Mouse (Mus musculus) left cerebral cortex, adult 2 months (tissue): ENCODE data around the gene Egflam. TPM values are rescaled to one million over a fixed set of nuclear protein-coding genes. Genes with fewer than 3 reads are reported as not detected.

ENCODE experiments used
- DNase-seq, 2 experiments: peaks; one replicate each; pipeline ENCODE4 v3.0.0; 2021 to 2022; ENCODE audit warnings: low spot score in 2 of 2, mixed read lengths in 1 of 2; ENCODE audit errors: extremely low spot score in 1 of 2
- H3K27ac ChIP-seq: fragments of 200-600 bp; 2 replicates; pipeline ENCODE4 v1.8.1; 2022
- H3K4me3 ChIP-seq: fragments of 200-600 bp; 2 replicates; pipeline ENCODE4 v1.8.1; 2022
- CTCF ChIP-seq: fragments of 200-600 bp; IDR thresholded peaks from 2 replicates; pipeline ENCODE4 v1.8.1; 2022; ENCODE audit warnings: antibody characterized with exemption, mild to moderate bottlenecking, moderate library complexity
- intact Hi-C: fragments of 180-260 bp; cut with DNase I; formaldehyde crosslinking; loops from one replicate; pipeline ENCODE4 v1.15.1; 2025
- total RNA-seq, 2 experiments: library from RNA; stranded (reverse); gene quantifications; 2 replicates each; pipeline ENCODE4 v1.2.3; 2021

Egflam gene
- total RNA-seq, 2 experiments from 2014 or later = 4.7 to 5.6 TPM

GRCm38 (mm10) chr15:7192582-7192981 is 205.6 kb downstream of the Egflam start:
- no peak for TF ChIP-seq CTCF
- Histone ChIP-seq H3K4me3 (no peak overlapping the region), H3K27ac (no peak overlapping the region)
- intact Hi-C loops = no loop called here
- no peak for DNase-seq

GRCm38 (mm10) chr15:7191074-7191473 is 207.1 kb downstream of the Egflam start:
- H3K27ac ChIP-seq = no peak overlapping the region
- no peak for TF ChIP-seq CTCF
- no peak for DNase-seq
- intact Hi-C loops = no loop called here
- no peak overlapping the region for H3K4me3 ChIP-seq

- H3K27ac ChIP-seq = no peak overlapping the region
- H3K4me3 ChIP-seq = no peak overlapping the region
- intact Hi-C loops = no loop called here
- TF ChIP-seq CTCF = no peak
- DNase-seq = no peak
Measured at GRCm38 (mm10) chr15:7189678-7190454, 208.3 kb downstream of the Egflam start.

GRCm38 (mm10) chr15:7187682-7188081 is 210.5 kb downstream of the Egflam start:
- no peak for TF ChIP-seq CTCF

DNA sequence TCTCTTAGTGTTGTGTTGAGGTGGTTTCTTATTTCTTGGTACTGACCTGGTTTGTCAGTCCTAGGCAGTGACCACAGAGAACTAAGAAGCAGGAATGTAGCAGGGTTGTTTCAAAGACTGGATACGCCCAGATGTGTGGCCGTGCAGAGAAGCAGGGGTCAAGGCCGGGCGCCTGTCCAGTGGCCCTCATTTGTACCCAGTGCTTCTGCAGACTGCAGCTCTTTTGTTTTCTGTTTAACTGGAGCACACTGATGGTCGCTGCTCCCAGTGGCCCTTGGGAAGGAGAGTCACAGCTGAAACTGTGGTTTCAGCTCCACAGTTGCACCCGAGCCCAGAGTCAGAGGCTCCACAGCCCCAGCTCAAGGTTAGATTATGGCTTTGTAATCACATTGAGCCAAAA is 217.6 kb downstream of the Egflam start:
- no peak overlapping the region for H3K4me3 ChIP-seq
- intact Hi-C loops = no loop called here
- H3K27ac ChIP-seq = no peak overlapping the region; the same call in 1 of the 2 replicates
- DNase-seq = peak in 1 of 2 experiments; percentile 15
- no peak for TF ChIP-seq CTCF

More at GRCm38 (mm10) chr15:7187682-7188081, 210.5 kb downstream of the Egflam start:
- intact Hi-C loops = no loop called here
- no peak overlapping the region for H3K4me3 ChIP-seq
- DNase-seq = no peak
- no peak overlapping the region for H3K27ac ChIP-seq

DNA sequence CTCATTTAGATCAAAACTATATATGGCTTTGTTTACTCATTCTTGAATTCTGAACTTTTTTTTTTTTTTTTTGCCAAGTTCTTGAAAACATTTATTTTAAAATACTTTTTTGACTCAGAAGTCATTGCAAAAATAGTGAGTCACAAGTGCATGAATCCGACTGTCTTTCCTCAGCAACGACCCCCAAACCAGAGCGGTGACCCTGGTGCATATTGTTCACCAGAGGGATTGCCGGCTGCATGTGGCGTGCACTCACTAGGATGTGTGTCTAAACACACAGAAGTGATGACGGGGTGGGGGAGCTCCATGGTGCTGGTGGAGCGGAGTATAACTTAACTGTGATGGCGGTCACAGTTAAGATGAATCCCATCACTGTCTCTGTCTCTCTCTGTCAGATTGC is 224.4 kb downstream of the Egflam start:
- intact Hi-C loops = no loop called here
- TF ChIP-seq CTCF = no peak
- Histone ChIP-seq H3K27ac (no peak overlapping the region), H3K4me3 (no peak overlapping the region)
- no peak for DNase-seq

DNA sequence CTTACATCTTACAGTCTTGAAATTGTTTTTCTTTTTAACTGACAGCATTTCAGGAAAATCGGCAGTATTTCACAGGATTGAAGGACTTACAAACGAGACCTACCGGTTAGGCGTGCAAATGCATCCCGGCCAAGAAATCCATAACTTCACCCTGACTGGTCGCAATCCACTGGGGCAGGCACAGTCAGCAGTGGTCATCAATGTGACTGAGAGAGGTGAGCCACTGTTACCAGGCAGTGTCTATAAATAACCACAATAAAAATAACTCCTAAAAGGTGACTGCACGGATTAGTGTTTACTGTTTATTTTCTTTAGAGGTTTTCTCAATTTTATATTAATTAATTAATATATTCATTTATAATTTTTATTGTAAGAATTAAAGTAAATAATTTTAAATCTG is 224.8 kb downstream of the Egflam start:
- intact Hi-C loops = no loop called here
- Histone ChIP-seq H3K27ac (no peak overlapping the region), H3K4me3 (no peak overlapping the region)
- TF ChIP-seq CTCF = no peak
- DNase-seq = no peak

- Histone ChIP-seq H3K27ac (no peak overlapping the region), H3K4me3 (no peak overlapping the region)
- intact Hi-C loops = no loop called here
- no peak for TF ChIP-seq CTCF
- no peak for DNase-seq
Measured at GRCm38 (mm10) chr15:7172875-7173274, 225.3 kb downstream of the Egflam start.

DNA sequence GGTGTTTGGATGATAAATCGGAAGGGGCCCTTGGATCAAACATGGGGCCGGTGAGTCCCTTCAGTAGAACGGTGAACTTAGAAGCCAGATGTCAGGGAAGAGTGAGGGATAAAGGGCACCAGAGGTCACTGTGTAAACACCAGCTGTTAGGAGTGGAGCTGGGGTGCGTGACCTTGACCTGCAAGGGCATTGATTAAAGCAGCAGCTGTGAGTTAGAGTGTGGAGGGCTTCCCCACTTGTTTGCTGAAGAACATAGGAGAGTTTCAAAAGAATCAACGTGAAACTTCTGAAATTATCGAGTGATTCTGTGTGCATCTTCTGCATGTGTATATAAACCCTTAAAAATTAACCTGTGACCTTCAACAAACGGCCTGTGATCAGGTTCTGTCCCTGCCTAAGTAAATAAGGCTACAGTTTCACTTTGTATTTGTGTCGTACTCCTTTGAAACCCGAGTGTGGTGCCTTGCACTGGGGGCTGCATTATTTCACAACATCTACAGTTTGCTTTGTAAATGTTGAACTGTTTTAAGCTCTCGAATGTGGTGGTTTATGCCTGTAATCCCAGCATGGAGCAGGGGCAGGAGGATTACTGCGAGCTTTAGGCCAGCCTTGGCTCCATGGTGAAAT is 230.2 kb downstream of the Egflam start:
- intact Hi-C loops = no loop called here
- no peak overlapping the region for H3K4me3 ChIP-seq
- DNase-seq = no peak
- H3K27ac ChIP-seq = no peak overlapping the region
- TF ChIP-seq CTCF = no peak

- DNase-seq = no peak
- TF ChIP-seq CTCF = no peak
- Histone ChIP-seq H3K27ac (no peak overlapping the region), H3K4me3 (no peak overlapping the region)
- intact Hi-C loops = no loop called here
Measured at GRCm38 (mm10) chr15:7167238-7167905, 230.8 kb downstream of the Egflam start.

DNA sequence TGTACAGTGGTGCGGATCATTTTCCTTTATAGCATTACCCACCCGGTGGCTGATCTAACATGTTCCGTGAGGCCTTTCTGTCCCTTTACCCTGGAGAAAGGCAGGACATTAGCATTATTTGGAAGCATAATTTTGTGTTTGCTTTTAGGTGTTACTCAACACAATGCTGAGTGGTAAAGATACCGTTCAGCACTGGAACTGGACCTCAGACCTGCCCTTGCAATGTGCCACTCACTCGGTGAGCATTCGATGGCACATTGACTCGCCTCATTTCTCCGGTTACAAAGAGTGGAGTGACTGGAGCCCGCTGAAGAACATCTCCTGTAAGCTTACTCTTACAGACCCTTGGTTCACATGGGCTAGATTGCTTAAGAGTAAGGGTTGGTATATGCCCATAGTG is 231.5 kb downstream of the Egflam start:
- DNase-seq = no peak
- no peak overlapping the region for H3K27ac ChIP-seq
- intact Hi-C loops = no loop called here
- H3K4me3 ChIP-seq = no peak overlapping the region
- no peak for TF ChIP-seq CTCF

DNA sequence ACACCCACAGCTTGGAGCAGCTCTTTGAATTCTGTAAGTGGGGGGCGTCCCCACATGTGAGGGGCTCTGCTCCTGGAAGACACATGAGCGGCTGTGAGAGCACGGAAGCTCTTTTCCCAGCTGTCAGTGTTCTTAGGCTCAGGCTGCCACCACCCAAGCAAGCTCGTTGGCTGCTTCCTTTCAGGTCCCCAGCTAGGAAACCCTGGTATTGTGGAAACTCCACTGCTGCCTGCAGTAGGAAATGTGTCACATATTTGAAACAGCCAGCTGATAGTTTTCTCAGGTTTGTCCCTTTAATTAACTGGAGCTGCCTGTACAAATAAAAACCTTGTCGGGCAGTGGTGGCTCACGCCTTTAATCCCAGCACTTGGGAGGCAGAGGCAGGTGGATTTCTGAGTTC is 234.3 kb downstream of the Egflam start:
- H3K4me3 ChIP-seq = no peak overlapping the region
- no peak overlapping the region for H3K27ac ChIP-seq
- no peak for DNase-seq
- TF ChIP-seq CTCF = no peak
- intact Hi-C loops = no loop called here
